Mouse (Mus musculus): ENCODE measurements around the gene Zfp341. TPM values are rescaled to one million over a fixed set of nuclear protein-coding genes. Genes with fewer than 3 reads are reported as not detected.

Zfp341 gene
- total and polyA plus RNA-seq, 3 experiments = 2.0 to 6.3 TPM; not detected in 1

DNA sequence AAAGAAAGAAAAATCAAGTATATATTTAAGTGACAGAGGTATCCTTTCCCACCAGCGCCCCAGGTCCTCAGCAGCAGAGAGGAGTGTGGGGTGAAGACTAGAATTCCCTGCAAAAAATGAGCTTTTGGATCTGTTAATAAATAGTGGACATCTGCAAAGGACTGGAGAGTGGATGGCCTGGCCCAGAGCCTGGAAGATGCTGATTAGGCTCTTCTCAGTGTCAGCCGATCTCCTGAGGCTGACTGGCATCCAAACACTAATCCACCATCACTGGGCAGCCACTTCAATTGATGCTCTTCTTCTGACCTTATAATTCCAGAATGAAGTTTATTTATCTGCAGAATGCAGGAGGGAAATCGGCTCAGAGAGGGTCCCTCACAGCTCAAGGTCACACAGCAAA lies 40.1 kb upstream of the Zfp341 start:
- Histone ChIP-seq H3K9ac (ENCODE audit: control insufficient read depth, low read depth, low read length, poor library complexity, severe bottlenecking) (no peak overlapping the region), H3K4me3 (ENCODE audit: control insufficient read depth in 1 of 2, insufficient read depth in 1 of 2, low read depth in 2 of 2, low read length in 2 of 2) (no peak overlapping the region), H3K36me3 (ENCODE audit: control insufficient read depth in 1 of 2, insufficient read depth in 2 of 2, low read length in 2 of 2) (peaks cover 0 to 12% of the 10 kb centered on the region in 2 experiments; a peak in 2 of 4 replicates), H3K9me3 (replicated peaks; ENCODE audit: insufficient read depth, low read length) (no peaks in the 10 kb centered on the region), H3K79me2 (ENCODE audit: control insufficient read depth, insufficient read depth, low read length, poor library complexity) (peaks cover 14% of the 10 kb centered on the region), H3K27me3 (ENCODE audit: control insufficient read depth in 1 of 2, insufficient read depth in 2 of 2, low read length in 2 of 2) (no peaks in the 10 kb centered on the region), H3K27ac (ENCODE audit: control insufficient read depth, low read depth, low read length) (no peak overlapping the region), H3K4me1 (ENCODE audit: control insufficient read depth in 1 of 2, insufficient read depth in 2 of 2, low read length in 2 of 2) (peaks cover 0 to 13% of the 10 kb centered on the region in 2 experiments; a peak in 3 of 4 replicates)
- no peak for TF ChIP-seq CHD1 (IDR thresholded peaks at IDR 0.05; ENCODE audit: low read depth, low read length)
- DNase-seq (ENCODE audit: low read depth, low spot score) = no peak

DNA sequence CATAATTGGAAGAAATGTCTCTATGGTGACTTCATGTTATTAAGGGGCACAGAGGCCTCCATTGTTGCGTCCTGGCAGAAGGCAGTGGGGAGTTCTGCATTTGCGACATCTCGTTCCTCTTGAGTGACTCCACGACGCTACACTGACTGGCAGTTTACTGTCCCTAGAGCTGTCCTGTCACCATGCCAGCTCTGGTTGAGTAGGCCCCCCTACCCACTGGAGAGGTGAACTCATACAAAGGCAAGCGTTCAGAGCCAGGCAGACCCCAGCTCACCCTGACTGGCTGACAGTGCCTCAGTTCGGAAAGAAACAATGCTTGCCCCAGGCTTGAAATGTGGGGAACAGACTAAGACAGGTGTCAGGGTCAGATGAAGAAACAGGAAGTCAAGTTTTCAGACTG lies 38.8 kb upstream of the Zfp341 start:
- TF ChIP-seq TAL1 (IDR thresholded peaks at IDR 0.05; ENCODE audit: low read length) (peak; percentile 42), MAFK (IDR thresholded peaks at IDR 0.05; ENCODE audit: borderline replicate concordance, low read depth, low read length) (no peak)
- peak; percentile 47 for DNase-seq (ENCODE audit: low read depth, low spot score)
- H3K27ac ChIP-seq (ENCODE audit: control insufficient read depth, low read depth, low read length) = no peak overlapping the region
- H3K27me3 ChIP-seq (ENCODE audit: control insufficient read depth in 1 of 2, insufficient read depth in 2 of 2, low read length in 2 of 2) = no peaks in the 10 kb centered on the region
- peaks cover 0 to 10% of the 10 kb centered on the region in 2 experiments; a peak in 2 of 4 replicates for H3K36me3 ChIP-seq (ENCODE audit: control insufficient read depth in 1 of 2, insufficient read depth in 2 of 2, low read length in 2 of 2)
- no peaks in the 10 kb centered on the region for H3K9me3 ChIP-seq (replicated peaks; ENCODE audit: insufficient read depth, low read length)
- no peak overlapping the region for H3K4me3 ChIP-seq (ENCODE audit: control insufficient read depth in 1 of 2, insufficient read depth in 1 of 2, low read depth in 2 of 2, low read length in 2 of 2)
- no peak overlapping the region for H3K9ac ChIP-seq (ENCODE audit: control insufficient read depth, low read depth, low read length, poor library complexity, severe bottlenecking)
- H3K79me2 ChIP-seq (ENCODE audit: control insufficient read depth, insufficient read depth, low read length, poor library complexity) = peaks cover 3% of the 10 kb centered on the region; the same call in 1 of the 2 replicates
- H3K4me1 ChIP-seq (ENCODE audit: control insufficient read depth in 1 of 2, insufficient read depth in 2 of 2, low read length in 2 of 2) = peaks cover 0 to 11% of the 10 kb centered on the region in 2 experiments; a peak in 2 of 4 replicates

DNA sequence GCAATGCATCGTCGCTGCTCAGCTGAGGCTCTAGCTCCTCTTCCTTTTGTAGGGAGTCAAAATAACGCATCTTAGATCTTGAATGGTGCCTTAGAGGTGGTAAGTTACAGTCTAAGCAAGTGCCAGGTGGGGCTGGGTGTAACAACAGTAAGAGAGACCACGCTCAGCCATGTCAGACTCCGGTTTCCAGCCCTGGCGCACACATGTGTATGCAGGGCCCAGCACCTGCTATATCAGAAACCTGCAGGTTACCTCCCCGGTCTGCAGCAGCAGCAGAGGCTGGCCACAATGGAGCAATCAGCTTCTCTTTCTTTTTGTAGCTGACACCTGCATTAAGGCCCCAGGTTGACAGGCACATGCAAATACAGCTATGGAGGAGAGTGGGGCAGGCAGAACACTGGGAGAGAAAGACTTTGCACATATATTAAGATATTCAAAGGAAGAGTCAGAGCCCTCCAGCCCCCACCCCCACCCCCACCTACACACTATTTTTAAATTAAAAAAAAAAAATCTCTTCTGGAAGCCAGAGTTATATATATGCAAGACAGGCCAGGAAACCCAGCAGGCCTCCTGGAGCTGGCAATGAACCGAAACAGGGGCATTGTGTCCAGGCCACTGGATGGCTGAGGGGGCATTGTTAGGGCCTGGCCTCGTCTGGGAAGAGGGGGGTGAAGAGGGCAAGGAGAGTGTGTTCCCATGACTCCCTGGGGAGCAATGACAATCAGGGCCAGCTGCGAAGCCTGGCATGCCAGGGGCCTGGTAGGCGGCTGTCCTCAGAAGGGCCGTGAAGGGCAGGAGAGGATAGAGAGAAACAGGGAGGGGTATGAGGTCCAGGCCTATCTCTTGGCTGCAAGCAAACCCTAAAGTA lies 36.0 kb upstream of the Zfp341 start:
- TF ChIP-seq GABPA (IDR thresholded peaks at IDR 0.05; ENCODE audit: low read depth, low read length) (no peak), ETS1 (IDR thresholded peaks at IDR 0.05; ENCODE audit: low read depth, low read length) (no peak), GATA1 (IDR thresholded peaks at IDR 0.05; ENCODE audit: low read depth, low read length) (no peak), CTCF (IDR thresholded peaks at IDR 0.05 in 2 of 3, conservative IDR thresholded peaks at IDR 0.05 in 1 of 3; ENCODE audit: control insufficient read depth in 1 of 3, insufficient read depth in 1 of 3, low read depth in 2 of 3, low read length in 3 of 3, poor library complexity in 1 of 3, severe bottlenecking in 1 of 3) (no peak), ELF1 (IDR thresholded peaks at IDR 0.05; ENCODE audit: low read depth, low read length) (no peak), MEF2A (IDR thresholded peaks at IDR 0.05; ENCODE audit: extremely low read depth, insufficient replicate concordance, low read depth, low read length, poor library complexity, severe bottlenecking) (no peak), POLR2AphosphoS5 (IDR thresholded peaks at IDR 0.05; ENCODE audit: borderline replicate concordance, low read depth, low read length) (no peak), RCOR1 (IDR thresholded peaks at IDR 0.05; ENCODE audit: low read depth, low read length) (no peak), MYB (IDR thresholded peaks at IDR 0.05; ENCODE audit: low read depth, low read length) (no peak), ZNF384 (IDR thresholded peaks at IDR 0.05; ENCODE audit: low read depth, low read length) (no peak), E2F4 (IDR thresholded peaks at IDR 0.05; ENCODE audit: borderline replicate concordance, low read depth, low read length) (no peak), JUND (IDR thresholded peaks at IDR 0.05; ENCODE audit: low read depth, low read length) (no peak)
- Histone ChIP-seq H3K9me3 (replicated peaks; ENCODE audit: insufficient read depth, low read length) (no peaks in the 10 kb centered on the region), H3K4me3 (ENCODE audit: control insufficient read depth in 1 of 2, insufficient read depth in 1 of 2, low read depth in 2 of 2, low read length in 2 of 2) (no peak overlapping the region), H3K9ac (ENCODE audit: control insufficient read depth, low read depth, low read length, poor library complexity, severe bottlenecking) (no peak overlapping the region), H3K27ac (ENCODE audit: control insufficient read depth, low read depth, low read length) (no peak overlapping the region), H3K79me2 (ENCODE audit: control insufficient read depth, insufficient read depth, low read length, poor library complexity) (no peaks in the 10 kb centered on the region), H3K4me1 (ENCODE audit: control insufficient read depth in 1 of 2, insufficient read depth in 2 of 2, low read length in 2 of 2) (no peaks in the 10 kb centered on the region; a peak in 1 of 4 replicates), H3K36me3 (ENCODE audit: control insufficient read depth in 1 of 2, insufficient read depth in 2 of 2, low read length in 2 of 2) (no peaks in the 10 kb centered on the region), H3K27me3 (ENCODE audit: control insufficient read depth in 1 of 2, insufficient read depth in 2 of 2, low read length in 2 of 2) (no peaks in the 10 kb centered on the region)
- no peak for DNase-seq (ENCODE audit: low read depth, low spot score)
